Mouse (Mus musculus) G1E (cell line): Measurements from ENCODE around the gene Fam227b. TPM values are rescaled to one million over a fixed set of nuclear protein-coding genes. Genes with fewer than 3 reads are reported as not detected.

Experiments used
- ATAC-seq: 2 replicates; pipeline ENCODE4 v1.8.0; 2016; ENCODE audit warnings: mild to moderate bottlenecking; ENCODE audit not compliant: insufficient number of reproducible peaks, poor library complexity, low FRiP score, severe bottlenecking; ENCODE audit errors: extremely low read depth
- DNase-seq: peaks from one replicate; pipeline ENCODE4 v3.0.0; 2012; ENCODE audit warnings: low spot score
- H3K27me3 ChIP-seq: 2 replicates; pipeline ENCODE4 v1.6.1; 2012; ENCODE audit warnings: mild to moderate bottlenecking, low read length, inconsistent platforms; ENCODE audit not compliant: insufficient read depth
- H3K36me3 ChIP-seq: replicated peaks from 2 replicates; pipeline ENCODE3; 2012; ENCODE audit warnings: mild to moderate bottlenecking, inconsistent platforms
- H3K4me1 ChIP-seq: 2 replicates; pipeline ENCODE4 v1.6.1; 2012; ENCODE audit warnings: low read depth, low read length, inconsistent platforms, mixed read lengths; ENCODE audit not compliant: insufficient read depth
- H3K4me3 ChIP-seq: 2 replicates; pipeline ENCODE4 v1.5.1; 2012; ENCODE audit warnings: low read depth, mild to moderate bottlenecking, inconsistent platforms, low read length, moderate library complexity, mixed read lengths
- H3K9me3 ChIP-seq: replicated peaks from 2 replicates; pipeline ENCODE4 v1.6.1; 2012; ENCODE audit warnings: inconsistent platforms
- CTCF ChIP-seq: IDR thresholded peaks from 2 replicates; pipeline ENCODE4 v1.5.1; 2012; ENCODE audit warnings: low read depth, low read length, inconsistent platforms, mixed read lengths
- GATA1 ChIP-seq: IDR thresholded peaks from 2 replicates; pipeline ENCODE4 v1.6.1; 2012; ENCODE audit warnings: borderline replicate concordance, low read length, inconsistent platforms, mixed read lengths
- GATA2 ChIP-seq: IDR thresholded peaks from 2 replicates; pipeline ENCODE4 v1.6.1; 2012; ENCODE audit warnings: low read depth, low read length, inconsistent platforms, borderline replicate concordance
- POLR2AphosphoS5 ChIP-seq: IDR thresholded peaks from 2 replicates; pipeline ENCODE4 v1.6.1; 2012; ENCODE audit warnings: low read depth, low read length, inconsistent platforms; ENCODE audit not compliant: insufficient replicate concordance
- TAL1 ChIP-seq: conservative IDR thresholded peaks from 2 replicates; pipeline ENCODE4 v1.6.1; 2012; ENCODE audit warnings: low read depth, low read length, inconsistent platforms, mixed read lengths
- polyA plus RNA-seq: library from polyadenylated mRNA; stranded (reverse); fragments of >175 nt; gene quantifications from 2 replicates; pipeline ENCODE4 v1.2.3, GENCODE M21; 2012
- total RNA-seq, 2 experiments: library from RNA; stranded (forward) in 1 of 2; stranded (reverse) in 1 of 2; fragments of 200-1000 nt in 1 of 2; fragments of >200 nt in 1 of 2; fragmentation: Nextera tagmentation in 1 of 2; gene quantifications; 2 replicates each; pipeline ENCODE4 v1.2.3; 2014 to 2017

The Fam227b gene
- total and polyA plus RNA-seq, 3 experiments = 0.27 TPM; not detected in 2

DNA sequence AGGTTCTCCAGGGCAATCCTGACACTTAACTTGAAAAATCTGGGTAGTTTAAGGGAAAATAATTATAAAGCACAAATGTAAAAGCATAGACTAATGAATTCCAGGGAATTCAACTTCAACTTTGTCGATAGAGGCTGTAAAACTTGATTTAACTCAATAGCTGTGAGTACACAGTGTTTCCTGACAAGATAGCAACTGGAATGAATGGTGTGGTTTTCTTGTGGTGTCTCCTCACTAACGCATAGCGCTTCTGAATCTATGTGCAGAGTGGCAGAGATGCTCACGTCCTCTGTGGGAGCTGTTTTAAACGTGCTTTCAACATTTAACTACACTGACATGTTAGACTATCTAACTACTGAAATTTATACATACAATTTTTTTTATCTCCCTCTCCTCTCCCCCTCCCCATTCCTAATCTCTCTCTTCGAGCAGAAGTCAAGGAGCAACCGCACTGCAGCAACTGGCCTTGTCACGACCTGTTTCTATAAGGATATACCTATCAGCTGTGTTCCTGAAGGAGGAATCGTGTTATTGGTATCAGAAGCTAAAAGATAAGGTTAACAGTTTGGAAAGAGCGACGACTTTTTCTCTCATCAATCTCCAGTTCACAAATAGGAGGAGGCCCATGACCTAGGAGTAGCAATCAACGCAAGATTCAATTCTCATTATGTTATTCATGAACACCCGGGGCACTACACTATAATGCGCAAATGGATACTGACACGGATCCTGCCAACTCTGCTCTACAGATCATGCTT lies 116.6 kb downstream of the Fam227b start:
- no peak for DNase-seq
- Histone ChIP-seq H3K36me3 (no peaks in the 10 kb centered on the region), H3K27me3 (peaks cover 9% of the 10 kb centered on the region; the same call in 1 of the 2 replicates), H3K4me1 (no peaks in the 10 kb centered on the region), H3K9me3 (no peaks in the 10 kb centered on the region), H3K4me3 (no peak overlapping the region)
- TF ChIP-seq POLR2AphosphoS5 (no peak), TAL1 (no peak), GATA1 (no peak), CTCF (no peak), GATA2 (no peak)
- ATAC-seq = no peak

GRCm38 (mm10) chr2:126034379-126035005 lies 117.3 kb downstream of the Fam227b start, which contains the start of gene Fgf7:
Gene Fgf7, plus strand, starts transcription at chr2:126034658.
- Histone ChIP-seq H3K27me3 (peaks cover 9% of the 10 kb centered on the region; the same call in 1 of the 2 replicates), H3K36me3 (no peaks in the 10 kb centered on the region)
- ATAC-seq = no peak

GRCm38 (mm10) chr2:126033114-126033972 lies 118.5 kb downstream of the Fam227b start:
- Histone ChIP-seq H3K4me3 (no peak overlapping the region), H3K4me1 (no peaks in the 10 kb centered on the region), H3K27me3 (0 out of 2 replicates have a peak, but pooled peaks cover 7% of the 10 kb centered on the region), H3K9me3 (no peaks in the 10 kb centered on the region), H3K36me3 (no peaks in the 10 kb centered on the region)
- no peak for DNase-seq
- TF ChIP-seq GATA1 (no peak), CTCF (no peak), TAL1 (no peak), POLR2AphosphoS5 (no peak), GATA2 (no peak)
- ATAC-seq = no peak

More at GRCm38 (mm10) chr2:126034379-126035005, 117.3 kb downstream of the Fam227b start, which contains the start of gene Fgf7:
- H3K4me1 ChIP-seq = no peaks in the 10 kb centered on the region
- TF ChIP-seq CTCF (no peak), GATA1 (no peak), TAL1 (no peak), POLR2AphosphoS5 (no peak), GATA2 (no peak)
- no peak within 1 kb of the TSS for H3K4me3 ChIP-seq
- H3K9me3 ChIP-seq = no peaks in the 10 kb centered on the region
- DNase-seq = no peak

DNA sequence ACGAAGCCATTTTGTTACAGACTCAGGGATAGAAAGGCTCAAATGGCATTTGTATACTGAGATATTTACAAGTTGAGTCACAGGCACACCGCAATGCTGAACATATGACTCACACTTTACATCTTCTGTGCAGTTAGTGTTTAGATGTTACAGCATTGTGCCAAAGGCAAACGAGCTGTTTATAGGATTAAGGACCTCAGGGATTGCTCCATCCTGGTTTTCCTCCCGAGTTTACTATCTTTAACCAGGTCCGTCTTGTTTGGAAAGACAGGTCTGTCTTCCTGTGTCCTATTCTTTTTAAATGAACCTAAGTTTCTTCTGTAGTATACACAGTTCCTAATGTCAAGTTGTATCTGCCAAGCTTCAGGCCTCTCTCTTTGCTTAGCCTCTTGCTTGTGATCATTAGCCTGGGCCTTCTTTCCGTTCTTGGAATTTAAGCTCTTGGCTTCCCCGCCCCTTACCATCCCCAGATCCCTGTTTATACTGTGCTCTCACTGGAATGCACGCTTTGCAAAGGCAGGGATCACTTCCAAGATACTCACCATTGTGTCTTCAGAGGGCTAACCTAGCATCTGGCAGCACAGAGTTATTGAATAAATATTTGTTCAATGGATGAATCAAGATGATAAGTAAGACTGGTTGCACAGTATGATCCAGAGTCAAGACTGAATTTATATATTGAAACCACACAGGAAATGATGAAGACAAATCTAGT lies 120.5 kb downstream of the Fam227b start:
- H3K36me3 ChIP-seq = no peaks in the 10 kb centered on the region
- no peaks in the 10 kb centered on the region for H3K9me3 ChIP-seq
- TF ChIP-seq CTCF = no peak
- TF ChIP-seq POLR2AphosphoS5 = no peak
- no peak overlapping the region for H3K4me3 ChIP-seq
- no peak for DNase-seq
- 0 out of 2 replicates have a peak, but pooled peaks cover 7% of the 10 kb centered on the region for H3K27me3 ChIP-seq
- H3K4me1 ChIP-seq = no peaks in the 10 kb centered on the region
- ATAC-seq = no peak

GRCm38 (mm10) chr2:126015763-126016473 lies 135.9 kb downstream of the Fam227b start:
- Histone ChIP-seq H3K9me3 (no peaks in the 10 kb centered on the region), H3K27me3 (no peaks in the 10 kb centered on the region), H3K36me3 (no peaks in the 10 kb centered on the region), H3K4me3 (no peak overlapping the region), H3K4me1 (no peaks in the 10 kb centered on the region)
- ATAC-seq = no peak
- no peak for TF ChIP-seq TAL1
- no peak for DNase-seq
